Mouse (Mus musculus): ENCODE measurements around the gene Hjurp. TPM values are rescaled to one million over a fixed set of nuclear protein-coding genes. Genes with fewer than 3 reads are reported as not detected.

Gene Hjurp
- polyA plus RNA-seq, 1 experiment, result 12.8 TPM

GRCm38 (mm10) chr1:88246386-88246785, 31.0 kb downstream of the Hjurp start:
- Histone ChIP-seq H3K36me3 (ENCODE audit: control insufficient read depth, insufficient read depth, low read length) (no peaks in the 10 kb centered on the region), H3K4me3 (ENCODE audit: insufficient read depth, low read depth, low read length) (no peak overlapping the region), H3K27me3 (replicated peaks; ENCODE audit: control insufficient read depth, insufficient read depth, low read length) (no peaks in the 10 kb centered on the region), H3K4me1 (ENCODE audit: control insufficient read depth, insufficient read depth, low read length) (no peaks in the 10 kb centered on the region), H3K27ac (ENCODE audit: insufficient read depth, low read depth, low read length) (no peak overlapping the region)
- WGBS, result 49% methylated on average over 6 of the region's 6 CpGs
- no peak for DNase-seq
- TF ChIP-seq CTCF (conservative IDR thresholded peaks at IDR 0.05; ENCODE audit: insufficient read depth, insufficient read length, low read depth, low read length) (no peak), POLR2A (IDR thresholded peaks at IDR 0.05; ENCODE audit: low read depth, low read length) (no peak)

DNA sequence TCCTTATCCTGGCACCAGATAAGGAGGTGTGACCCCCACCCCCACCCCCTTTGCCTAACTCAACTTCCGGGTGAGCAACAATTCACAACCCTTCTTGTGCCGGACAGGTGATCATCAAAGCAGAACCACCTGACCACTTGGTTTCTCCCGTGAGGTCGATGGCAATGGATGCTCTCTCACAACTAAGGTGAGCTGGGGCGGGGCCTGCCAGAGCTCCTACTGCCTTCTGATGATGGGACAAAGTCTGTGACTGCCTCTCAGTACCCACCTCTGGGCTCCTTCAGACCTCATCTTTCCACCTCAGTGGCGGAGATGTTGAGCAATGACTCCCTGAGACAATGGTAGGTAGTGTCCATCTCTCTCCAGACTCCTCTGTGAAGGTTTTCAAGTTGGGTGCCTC, 31.6 kb downstream of the Hjurp start:
- no peaks in the 10 kb centered on the region for H3K27me3 ChIP-seq (replicated peaks; ENCODE audit: control insufficient read depth, insufficient read depth, low read length)
- H3K4me3 ChIP-seq (ENCODE audit: insufficient read depth, low read depth, low read length), result no peak overlapping the region
- H3K4me1 ChIP-seq (ENCODE audit: control insufficient read depth, insufficient read depth, low read length), result no peaks in the 10 kb centered on the region
- TF ChIP-seq POLR2A (IDR thresholded peaks at IDR 0.05; ENCODE audit: low read depth, low read length), result no peak
- TF ChIP-seq CTCF (conservative IDR thresholded peaks at IDR 0.05; ENCODE audit: insufficient read depth, insufficient read length, low read depth, low read length), result no peak
- WGBS, result 77% methylated on average over 6 of the region's 6 CpGs
- H3K36me3 ChIP-seq (ENCODE audit: control insufficient read depth, insufficient read depth, low read length), result no peaks in the 10 kb centered on the region
- no peak overlapping the region for H3K27ac ChIP-seq (ENCODE audit: insufficient read depth, low read depth, low read length)
- no peak for DNase-seq

- 65% methylated on average over 5 of the region's 5 CpGs for WGBS
- no peaks in the 10 kb centered on the region for H3K27me3 ChIP-seq (replicated peaks; ENCODE audit: control insufficient read depth, insufficient read depth, low read length)
- no peak for TF ChIP-seq POLR2A (IDR thresholded peaks at IDR 0.05; ENCODE audit: low read depth, low read length)
- no peak for TF ChIP-seq CTCF (conservative IDR thresholded peaks at IDR 0.05; ENCODE audit: insufficient read depth, insufficient read length, low read depth, low read length)
These were observed 33.6 kb downstream of the Hjurp start for GRCm38 (mm10) chr1:88243861-88244260.

DNA sequence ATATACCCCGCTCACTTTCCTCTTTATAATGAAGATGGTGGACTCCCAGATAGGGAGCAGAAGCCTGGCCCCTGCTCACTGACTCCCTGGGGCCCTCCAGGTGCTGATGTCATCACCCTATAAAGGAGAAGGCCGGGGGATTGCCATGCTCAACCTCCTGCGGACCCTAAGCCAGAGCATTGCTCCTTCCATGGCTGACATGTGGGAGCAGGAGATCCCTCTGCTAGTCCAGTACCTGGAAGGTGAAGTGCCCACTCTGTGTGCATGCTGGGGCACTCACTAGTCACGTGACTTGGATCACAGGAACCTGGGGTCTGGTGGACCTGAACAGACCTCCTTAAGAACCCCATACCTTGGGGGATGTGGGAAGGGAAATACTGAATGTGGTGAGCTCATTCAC, 36.9 kb downstream of the Hjurp start:
- H3K36me3 ChIP-seq (ENCODE audit: control insufficient read depth, insufficient read depth, low read length), result no peaks in the 10 kb centered on the region
- 67% methylated on average over 4 of the region's 4 CpGs for WGBS
- H3K4me1 ChIP-seq (ENCODE audit: control insufficient read depth, insufficient read depth, low read length), result no peaks in the 10 kb centered on the region
- TF ChIP-seq POLR2A (IDR thresholded peaks at IDR 0.05; ENCODE audit: low read depth, low read length) (no peak), CTCF (conservative IDR thresholded peaks at IDR 0.05; ENCODE audit: insufficient read depth, insufficient read length, low read depth, low read length) (no peak)
- H3K4me3 ChIP-seq (ENCODE audit: insufficient read depth, low read depth, low read length), result no peak overlapping the region
- no peak for DNase-seq
- no peak overlapping the region for H3K27ac ChIP-seq (ENCODE audit: insufficient read depth, low read depth, low read length)
- no peaks in the 10 kb centered on the region for H3K27me3 ChIP-seq (replicated peaks; ENCODE audit: control insufficient read depth, insufficient read depth, low read length)

More at GRCm38 (mm10) chr1:88243861-88244260, 33.6 kb downstream of the Hjurp start:
- Histone ChIP-seq H3K4me3 (ENCODE audit: insufficient read depth, low read depth, low read length) (no peak overlapping the region), H3K4me1 (ENCODE audit: control insufficient read depth, insufficient read depth, low read length) (no peaks in the 10 kb centered on the region), H3K27ac (ENCODE audit: insufficient read depth, low read depth, low read length) (no peak overlapping the region), H3K36me3 (ENCODE audit: control insufficient read depth, insufficient read depth, low read length) (no peaks in the 10 kb centered on the region)
- DNase-seq, result no peak

GRCm38 (mm10) chr1:88240072-88240471, 37.4 kb downstream of the Hjurp start:
- no peak for DNase-seq
- Histone ChIP-seq H3K4me1 (ENCODE audit: control insufficient read depth, insufficient read depth, low read length) (no peaks in the 10 kb centered on the region), H3K27ac (ENCODE audit: insufficient read depth, low read depth, low read length) (no peak overlapping the region), H3K4me3 (ENCODE audit: insufficient read depth, low read depth, low read length) (no peak overlapping the region), H3K27me3 (replicated peaks; ENCODE audit: control insufficient read depth, insufficient read depth, low read length) (no peaks in the 10 kb centered on the region), H3K36me3 (ENCODE audit: control insufficient read depth, insufficient read depth, low read length) (no peaks in the 10 kb centered on the region)
- WGBS, result 74% methylated on average over 5 of the region's 5 CpGs
- TF ChIP-seq POLR2A (IDR thresholded peaks at IDR 0.05; ENCODE audit: low read depth, low read length) (no peak), CTCF (conservative IDR thresholded peaks at IDR 0.05; ENCODE audit: insufficient read depth, insufficient read length, low read depth, low read length) (no peak)

GRCm38 (mm10) chr1:88238771-88239170, 38.7 kb downstream of the Hjurp start:
- no peak for DNase-seq
- Histone ChIP-seq H3K27me3 (replicated peaks; ENCODE audit: control insufficient read depth, insufficient read depth, low read length) (no peaks in the 10 kb centered on the region), H3K4me1 (ENCODE audit: control insufficient read depth, insufficient read depth, low read length) (no peaks in the 10 kb centered on the region), H3K36me3 (ENCODE audit: control insufficient read depth, insufficient read depth, low read length) (no peaks in the 10 kb centered on the region), H3K27ac (ENCODE audit: insufficient read depth, low read depth, low read length) (no peak overlapping the region), H3K4me3 (ENCODE audit: insufficient read depth, low read depth, low read length) (no peak overlapping the region)
- WGBS, result 68% methylated on average over 6 of the region's 6 CpGs
- TF ChIP-seq POLR2A (IDR thresholded peaks at IDR 0.05; ENCODE audit: low read depth, low read length) (no peak), CTCF (conservative IDR thresholded peaks at IDR 0.05; ENCODE audit: insufficient read depth, insufficient read length, low read depth, low read length) (no peak)

DNA sequence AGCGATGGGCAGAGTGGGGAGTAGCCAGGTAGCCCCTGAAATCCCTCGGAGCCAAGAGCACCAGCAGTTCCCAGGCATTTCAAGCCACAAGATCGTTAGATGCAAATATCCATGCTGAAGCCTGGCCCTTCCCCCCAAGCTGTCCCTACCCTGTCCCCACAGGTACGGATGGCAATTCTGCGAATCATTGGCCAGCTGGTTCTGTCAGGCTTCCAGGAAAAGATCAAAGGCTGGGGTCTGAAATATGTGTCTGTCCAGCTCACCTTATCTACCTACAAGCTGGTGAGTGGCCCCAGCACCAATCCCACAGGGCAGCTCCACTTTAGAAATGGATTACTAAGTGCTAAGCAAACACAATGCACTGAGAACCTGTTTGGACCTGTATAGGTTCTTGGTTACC, 40.1 kb downstream of the Hjurp start:
- WGBS, result 70% methylated on average over 5 of the region's 5 CpGs
- Histone ChIP-seq H3K27me3 (replicated peaks; ENCODE audit: control insufficient read depth, insufficient read depth, low read length) (no peaks in the 10 kb centered on the region), H3K36me3 (ENCODE audit: control insufficient read depth, insufficient read depth, low read length) (no peaks in the 10 kb centered on the region), H3K4me1 (ENCODE audit: control insufficient read depth, insufficient read depth, low read length) (no peaks in the 10 kb centered on the region), H3K4me3 (ENCODE audit: insufficient read depth, low read depth, low read length) (no peak overlapping the region), H3K27ac (ENCODE audit: insufficient read depth, low read depth, low read length) (no peak overlapping the region)
- DNase-seq, result no peak
- TF ChIP-seq CTCF (conservative IDR thresholded peaks at IDR 0.05; ENCODE audit: insufficient read depth, insufficient read length, low read depth, low read length), result no peak
- no peak for TF ChIP-seq POLR2A (IDR thresholded peaks at IDR 0.05; ENCODE audit: low read depth, low read length)

Data from kidney, adult 2 months (tissue).